Mouse (Mus musculus): ENCODE data around the gene Tmem33. TPM values are rescaled to one million over a fixed set of nuclear protein-coding genes. Genes with fewer than 3 reads are reported as not detected.

The Tmem33 gene
- total and polyA plus RNA-seq, 3 experiments: 70.4 to 147 (median 134) TPM

DNA sequence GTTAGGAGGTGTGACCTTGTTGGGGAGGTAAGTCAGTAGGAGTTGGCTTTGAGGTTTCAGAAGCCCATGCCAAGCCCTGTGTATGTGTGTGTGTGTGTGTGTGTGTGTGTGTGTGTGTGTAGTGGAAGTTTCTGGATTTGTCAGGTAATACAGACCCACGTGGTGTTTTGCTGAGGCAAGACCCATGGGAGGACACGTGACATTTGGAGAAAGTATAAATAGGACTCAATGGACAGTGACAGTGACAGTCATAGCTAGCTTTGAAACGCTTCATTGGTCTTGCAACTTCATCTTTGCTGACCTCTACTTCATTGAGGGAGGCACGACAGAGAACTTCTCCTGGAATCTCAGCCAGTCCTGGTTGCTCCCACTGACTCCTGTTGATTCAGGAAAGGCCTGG is 8.1 kb upstream of the Tmem33 start:
- no peak overlapping the region for H3K9ac ChIP-seq (ENCODE audit: insufficient read depth, low read depth)
- no peak overlapping the region for H3K27ac ChIP-seq (ENCODE audit: insufficient read depth, low read depth)
- H3K9me3 ChIP-seq (replicated peaks; ENCODE audit: low read length): no peaks in the 10 kb centered on the region
- H3K36me3 ChIP-seq (replicated peaks in 1 of 2; ENCODE audit: control insufficient read depth in 1 of 2, insufficient read depth in 1 of 2, low read length in 1 of 2): no peaks in the 10 kb centered on the region
- 0 out of 2 replicates have a peak, but pooled peaks have one; percentile 17 for TF ChIP-seq TCF12 (IDR thresholded peaks at IDR 0.05; ENCODE audit: low read depth, low read length)
- TF ChIP-seq UBTF (IDR thresholded peaks at IDR 0.05; ENCODE audit: low read depth, low read length): no peak
- TF ChIP-seq MEF2A (IDR thresholded peaks at IDR 0.05; ENCODE audit: borderline replicate concordance, low read depth, low read length): peak; percentile 41; the same call in 1 of the 2 replicates
- peak; percentile 86 for TF ChIP-seq MAX (IDR thresholded peaks at IDR 0.05; ENCODE audit: low read length)
- no peak for TF ChIP-seq PAX5 (IDR thresholded peaks at IDR 0.05; ENCODE audit: low read length)
- no peak for TF ChIP-seq ZMIZ1 (IDR thresholded peaks at IDR 0.05; ENCODE audit: low read depth, low read length)
- no peak for TF ChIP-seq POLR2A (IDR thresholded peaks at IDR 0.05; ENCODE audit: low read depth, low read length)
- TF ChIP-seq ZNF384 (IDR thresholded peaks at IDR 0.05; ENCODE audit: low read depth, low read length): no peak
- no peak for TF ChIP-seq E2F4 (IDR thresholded peaks at IDR 0.05; ENCODE audit: insufficient replicate concordance, low read depth, low read length)
- no peak for TF ChIP-seq CTCF (conservative IDR thresholded peaks at IDR 0.05 in 1 of 2, IDR thresholded peaks at IDR 0.05 in 1 of 2; ENCODE audit: low read depth in 2 of 2, low read length in 2 of 2)
- TF ChIP-seq ETS1 (conservative IDR thresholded peaks at IDR 0.05; ENCODE audit: low read depth, low read length): no peak; the same call in 1 of the 2 replicates
- TF ChIP-seq USF2 (conservative IDR thresholded peaks at IDR 0.05; ENCODE audit: low read depth, low read length): peak; percentile 57
- no peak for TF ChIP-seq HCFC1 (IDR thresholded peaks at IDR 0.05; ENCODE audit: low read depth, low read length)
- peak; percentile 30; the same call in 1 of the 2 replicates for TF ChIP-seq MYC (IDR thresholded peaks at IDR 0.05; ENCODE audit: low read depth, low read length)
- TF ChIP-seq CHD1 (IDR thresholded peaks at IDR 0.05; ENCODE audit: low read depth, low read length): no peak
- no peak for TF ChIP-seq CHD2 (IDR thresholded peaks at IDR 0.05; ENCODE audit: low read length)
- no peak for TF ChIP-seq MXI1 (IDR thresholded peaks at IDR 0.05; ENCODE audit: low read depth, low read length)
- no peak for TF ChIP-seq POLR2AphosphoS2 (IDR thresholded peaks at IDR 0.05; ENCODE audit: low read depth, low read length)
- peak; percentile 73; the same call in 1 of the 2 replicates for TF ChIP-seq TBP (conservative IDR thresholded peaks at IDR 0.05; ENCODE audit: low read depth, low read length)
- no peak for TF ChIP-seq JUND (conservative IDR thresholded peaks at IDR 0.05; ENCODE audit: low read depth, low read length)
- no peak for TF ChIP-seq SIN3A (IDR thresholded peaks at IDR 0.05; ENCODE audit: low read length)
- peak; percentile 66 for TF ChIP-seq BHLHE40 (IDR thresholded peaks at IDR 0.05; ENCODE audit: low read depth, low read length)
- TF ChIP-seq MAFK (IDR thresholded peaks at IDR 0.05; ENCODE audit: insufficient replicate concordance, low read length): no peak
- TF ChIP-seq MAZ (IDR thresholded peaks at IDR 0.05; ENCODE audit: low read depth, low read length): no peak
- no peak for TF ChIP-seq RCOR1 (conservative IDR thresholded peaks at IDR 0.05; ENCODE audit: low read depth, low read length)
- TF ChIP-seq SMC3 (IDR thresholded peaks at IDR 0.05; ENCODE audit: low read depth, low read length): no peak
- TF ChIP-seq NRF1 (IDR thresholded peaks at IDR 0.05; ENCODE audit: low read depth, low read length): no peak
- TF ChIP-seq JUN (IDR thresholded peaks at IDR 0.05; ENCODE audit: insufficient read depth, low read depth, low read length): no peak
- TF ChIP-seq USF1 (IDR thresholded peaks at IDR 0.05; ENCODE audit: low read depth, low read length): peak; percentile 72
- TF ChIP-seq NELFE (IDR thresholded peaks at IDR 0.05; ENCODE audit: low read depth, low read length): no peak
- no peak for TF ChIP-seq ELF1 (IDR thresholded peaks at IDR 0.05; ENCODE audit: low read depth, low read length)
- no peak for TF ChIP-seq GABPA (IDR thresholded peaks at IDR 0.05; ENCODE audit: insufficient replicate concordance, low read depth, low read length)
- TF ChIP-seq KAT2A (IDR thresholded peaks at IDR 0.05; ENCODE audit: insufficient replicate concordance, low read length): no peak
- TF ChIP-seq EP300 (IDR thresholded peaks at IDR 0.05; ENCODE audit: low read length): 0 out of 2 replicates have a peak, but pooled peaks have one; percentile 21
- TF ChIP-seq IRF4 (IDR thresholded peaks at IDR 0.05; ENCODE audit: low read depth, low read length): peak; percentile 40; the same call in 1 of the 2 replicates
- TF ChIP-seq RAD21 (IDR thresholded peaks at IDR 0.05; ENCODE audit: low read depth, low read length): no peak
- no peak for TF ChIP-seq ZKSCAN1 (IDR thresholded peaks at IDR 0.05; ENCODE audit: borderline replicate concordance, low read depth, low read length)
- no peak for TF ChIP-seq ZC3H11A (IDR thresholded peaks at IDR 0.05; ENCODE audit: low read depth, low read length)
- dilution Hi-C loops (cut with MboI; ENCODE audit: extremely low pct_ligation_motif_present, extremely low pct_unique_long_range_greater_than_20kb, low sequenced_read_pairs) (no loop called here), in situ Hi-C loops (cut with MboI; ENCODE audit: low pct_ligation_motif_present, low pct_unique_long_range_greater_than_20kb, low sequenced_read_pairs) (no loop called here)
- no peaks in the 10 kb centered on the region for H3K79me2 ChIP-seq (replicated peaks; ENCODE audit: control insufficient read depth, extremely low read depth, insufficient read depth, poor library complexity, severe bottlenecking)
- DNase-seq (ENCODE audit: extremely low read depth): no peak
- no peaks in the 10 kb centered on the region for H3K27me3 ChIP-seq (replicated peaks)
- no peak overlapping the region for H3K4me3 ChIP-seq (replicated peaks in 1 of 3; ENCODE audit: low read depth in 2 of 3, low read length in 2 of 3, poor library complexity in 1 of 3)
- peaks cover 9 to 12% of the 10 kb centered on the region in 2 experiments for H3K4me1 ChIP-seq (ENCODE audit: control insufficient read depth in 1 of 2, insufficient read depth in 2 of 2)
- H3K4me2 ChIP-seq (ENCODE audit: insufficient read depth, low read depth, poor library complexity, severe bottlenecking): no peak overlapping the region

All from CH12.LX (cell line).